Mouse (Mus musculus) right cerebral cortex, postnatal 36 days (tissue): ENCODE data around the gene Vac14.

Experiments used
- DNase-seq, 2 experiments: peaks; one replicate each; pipeline ENCODE4 v3.0.0; 2022; ENCODE audit warnings: low spot score in 2 of 2, mixed read lengths in 1 of 2

The Vac14 gene

GRCm38 (mm10) chr8:110618391-110619207 is at the start of gene Vac14:
TSS of gene Vac14 (plus strand) at chr8:110618585.
- DNase-seq, result peak; percentile 96

GRCm38 (mm10) chr8:110592641-110593040 is 25.7 kb upstream of the Vac14 start:
- no peak for DNase-seq

GRCm38 (mm10) chr8:110594164-110594563 is 24.2 kb upstream of the Vac14 start:
- no peak for DNase-seq

- DNase-seq, result no peak
Observed at GRCm38 (mm10) chr8:110604556-110604955, 13.8 kb upstream of the Vac14 start.

- no peak for DNase-seq
Observed at GRCm38 (mm10) chr8:110605401-110606015, 12.9 kb upstream of the Vac14 start.

GRCm38 (mm10) chr8:110615730-110616129 is 2.7 kb upstream of the Vac14 start:
- no peak for DNase-seq

GRCm38 (mm10) chr8:110617801-110618358 is 505 bp upstream of the Vac14 start:
- DNase-seq, result no peak

- DNase-seq, result no peak
Observed at GRCm38 (mm10) chr8:110619208-110619574, 806 bp downstream of the Vac14 start.

GRCm38 (mm10) chr8:110619919-110620318 is 1.5 kb downstream of the Vac14 start:
- DNase-seq, result no peak

GRCm38 (mm10) chr8:110626431-110626830 is 8.0 kb downstream of the Vac14 start:
- no peak for DNase-seq

- peak in 1 of 2 experiments; percentile 57 for DNase-seq
Observed at GRCm38 (mm10) chr8:110629245-110630063, 11.1 kb downstream of the Vac14 start.

GRCm38 (mm10) chr8:110630079-110630478 is 11.7 kb downstream of the Vac14 start:
- no peak for DNase-seq

GRCm38 (mm10) chr8:110630571-110631071 is 12.2 kb downstream of the Vac14 start:
- DNase-seq, result peak; percentile 63 to 72

GRCm38 (mm10) chr8:110631201-110631600 is 12.8 kb downstream of the Vac14 start:
- DNase-seq, result no peak

- DNase-seq, result no peak
Observed at GRCm38 (mm10) chr8:110633814-110634213, 15.4 kb downstream of the Vac14 start.

- DNase-seq, result no peak
Observed at GRCm38 (mm10) chr8:110636182-110636581, 17.8 kb downstream of the Vac14 start.

GRCm38 (mm10) chr8:110642331-110642730 is 23.9 kb downstream of the Vac14 start:
- DNase-seq, result no peak

GRCm38 (mm10) chr8:110643177-110643576 is 24.8 kb downstream of the Vac14 start:
- DNase-seq, result no peak

GRCm38 (mm10) chr8:110644422-110644821 is 26.0 kb downstream of the Vac14 start:
- no peak for DNase-seq

GRCm38 (mm10) chr8:110644901-110645300 is 26.5 kb downstream of the Vac14 start:
- no peak for DNase-seq

- DNase-seq, result no peak
Observed at GRCm38 (mm10) chr8:110645340-110645739, 27.0 kb downstream of the Vac14 start.

GRCm38 (mm10) chr8:110646064-110646463 is 27.7 kb downstream of the Vac14 start:
- DNase-seq, result peak; percentile 40 to 48
